Mouse (Mus musculus) limb, embryonic 11.5 days (tissue): ENCODE results near the gene Spata6. TPM values are rescaled to one million over a fixed set of nuclear protein-coding genes. Genes with fewer than 3 reads are reported as not detected.

Experiments
- ATAC-seq: fragments of 200-750 bp; cut with Nextera tagmentation; 2 replicates; pipeline ENCODE4 v1.8.0; 2017; ENCODE audit warnings: low read depth; ENCODE audit not compliant: insufficient number of reproducible peaks, low FRiP score, low TSS enrichment
- DNase-seq: peaks from one replicate; pipeline ENCODE4 v3.0.0-alpha.2; 2015; ENCODE audit warnings: low spot score
- H3K27ac ChIP-seq: fragments of 300-500 bp; sonication (generic); replicated peaks from 2 replicates; pipeline ENCODE4 v1.5.1; 2014; ENCODE audit warnings: low read depth, mild to moderate bottlenecking, low read length
- H3K27me3 ChIP-seq: fragments of 300-500 bp; sonication (generic); 2 replicates; pipeline ENCODE4 v1.6.1; 2014; ENCODE audit warnings: mild to moderate bottlenecking, low read length, mixed read lengths; ENCODE audit not compliant: control insufficient read depth, insufficient read depth
- H3K36me3 ChIP-seq: fragments of 300-500 bp; sonication (generic); 2 replicates; pipeline ENCODE4 v1.6.1; 2014; ENCODE audit warnings: mild to moderate bottlenecking, low read length, moderate library complexity, mixed read lengths; ENCODE audit not compliant: control insufficient read depth, insufficient read depth
- H3K4me1 ChIP-seq: fragments of 300-500 bp; sonication (generic); 2 replicates; pipeline ENCODE4 v1.6.1; 2014; ENCODE audit warnings: low read length, mixed read lengths; ENCODE audit not compliant: control insufficient read depth, insufficient read depth
- H3K4me2 ChIP-seq: fragments of 300-500 bp; sonication (generic); 2 replicates; pipeline ENCODE4 v1.6.1; 2014; ENCODE audit warnings: low read depth, mild to moderate bottlenecking, moderate library complexity; ENCODE audit not compliant: severe bottlenecking
- H3K4me3 ChIP-seq: fragments of 300-500 bp; sonication (generic); 2 replicates; pipeline ENCODE4 v1.5.1; 2014; ENCODE audit warnings: low read depth, low read length
- H3K9ac ChIP-seq: fragments of 300-500 bp; sonication (generic); 2 replicates; pipeline ENCODE4 v1.6.1; 2014; ENCODE audit warnings: mild to moderate bottlenecking, low read length
- H3K9me3 ChIP-seq: fragments of 300-500 bp; sonication (generic); 2 replicates; pipeline ENCODE4 v1.6.1; 2016; ENCODE audit warnings: low read length; ENCODE audit not compliant: control insufficient read depth
- WGBS: fragments of 180-500 bp; shearing (Covaris S2); extraction: QIAGEN DNeasy Blood & Tissue Kit; methylation state at CpG from one replicate; pipeline ENCODE4 v1.1.7; 2014; 5-methylcytosine and 5-hydroxymethylcytosine counted together
- polyA plus RNA-seq: library from polyadenylated mRNA; unstranded; fragments of >200 nt; fragmentation: Nextera tagmentation; extraction: Ambion mirVana; gene quantifications from 2 replicates; pipeline ENCODE4 v1.2.1, GENCODE M21; 2014

Spata6 gene
- polyA plus RNA-seq: 31.8 and 33.4 TPM in 2 replicates

DNA sequence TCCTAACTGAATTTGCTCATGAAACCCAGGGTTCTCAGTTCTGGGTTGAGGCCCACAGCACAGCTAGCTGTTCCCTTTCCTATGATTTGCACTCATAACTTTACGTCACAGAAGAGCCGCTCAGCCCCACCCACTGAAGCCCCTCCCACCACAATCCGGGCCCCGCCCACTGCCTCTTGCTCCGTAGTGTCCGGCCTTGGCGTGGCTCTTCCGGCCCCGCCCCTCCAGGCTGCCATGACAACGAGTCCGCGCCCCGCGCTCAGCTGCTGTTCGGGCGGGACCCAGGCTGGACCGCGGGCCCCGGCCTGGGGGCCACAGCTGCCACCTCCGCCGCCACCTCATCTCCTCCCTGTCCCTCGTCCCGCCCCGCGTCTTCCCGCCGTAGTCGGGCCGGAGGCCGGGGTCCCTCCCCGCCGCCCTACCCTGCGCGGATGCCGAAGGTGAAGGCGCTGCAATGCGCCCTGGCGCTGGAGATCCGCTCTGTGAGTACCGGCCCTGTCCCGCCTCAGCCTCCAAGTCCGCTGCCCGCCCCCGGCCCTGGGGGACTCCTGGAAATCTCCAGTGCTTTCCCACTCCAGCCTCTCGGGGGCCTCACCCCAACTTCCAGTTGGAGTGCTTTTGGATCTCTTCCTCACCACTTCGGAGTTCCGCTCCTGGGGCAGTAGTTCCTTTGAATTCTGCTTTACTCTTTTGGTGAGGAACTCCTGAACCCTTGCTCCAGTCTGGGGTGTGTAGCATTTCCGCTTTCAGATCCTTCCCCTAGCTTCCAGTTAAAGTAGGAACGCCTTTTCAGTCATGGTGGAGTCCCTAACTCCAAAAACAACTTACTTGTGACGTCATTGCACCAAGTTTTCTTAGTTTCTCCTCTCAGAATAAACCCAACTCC, at the start of gene Spata6:
TSS of gene Spata6 (plus strand) at position 209 of the 886 bp plus-strand sequence.
- H3K27me3 ChIP-seq: no peaks in the 10 kb centered on the region
- peak; percentile 93 for DNase-seq
- WGBS: under 1% methylated on average over 50 of the region's 50 CpGs

GRCm38 (mm10) chr4:111670566-111671421, 49.0 kb upstream of the Spata6 start:
- ATAC-seq: no peak; the same call in 1 of the 2 replicates

More for the DNA sequence above, at the start of gene Spata6:
- peak within 1 kb of the TSS; percentile 64 for H3K9ac ChIP-seq
- H3K27ac ChIP-seq: 0 out of 2 replicates have a peak within 1 kb of the TSS, but pooled peaks have one; percentile 51
- H3K4me3 ChIP-seq: peak within 1 kb of the TSS; percentile 85
- H3K9me3 ChIP-seq: no peaks in the 10 kb centered on the region
- 0 out of 2 replicates have a peak, but pooled peaks cover 2% of the 10 kb centered on the region for H3K4me1 ChIP-seq
- peak; percentile 97 for ATAC-seq
- H3K36me3 ChIP-seq: no peaks in the 10 kb centered on the region
- H3K4me2 ChIP-seq: peak within 1 kb of the TSS; percentile 70

DNA sequence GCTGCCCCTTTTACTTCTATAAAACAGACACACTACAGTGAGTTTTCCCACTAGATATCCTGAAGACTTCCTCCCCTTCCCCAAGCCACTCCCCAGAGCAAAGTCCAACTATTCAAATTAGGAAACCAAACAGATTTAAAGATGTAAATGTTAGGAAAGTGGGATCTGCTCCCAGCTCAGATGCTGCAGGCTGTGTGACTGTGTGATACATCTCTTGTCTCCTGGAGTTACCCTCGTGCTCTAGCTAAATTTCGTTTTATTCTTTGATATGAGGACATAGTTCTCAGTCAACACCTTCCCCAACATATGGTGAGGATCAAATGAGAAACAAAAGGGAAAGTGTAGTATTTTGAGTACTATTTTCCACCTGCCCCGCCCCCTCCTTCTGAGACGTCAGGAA, 48.3 kb upstream of the Spata6 start:
- no peaks in the 10 kb centered on the region for H3K36me3 ChIP-seq
- DNase-seq: no peak
- no peak overlapping the region for H3K4me3 ChIP-seq
- no peaks in the 10 kb centered on the region for H3K27me3 ChIP-seq
- no peak overlapping the region for H3K27ac ChIP-seq
- H3K9ac ChIP-seq: no peak overlapping the region
- no peaks in the 10 kb centered on the region for H3K4me1 ChIP-seq
- no peaks in the 10 kb centered on the region for H3K9me3 ChIP-seq
- WGBS: 52% methylated on average over 4 of the region's 4 CpGs
- H3K4me2 ChIP-seq: no peak overlapping the region
- no peak for ATAC-seq

More at GRCm38 (mm10) chr4:111670566-111671421, 49.0 kb upstream of the Spata6 start:
- no peaks in the 10 kb centered on the region for H3K4me1 ChIP-seq
- WGBS: 20% methylated on average over 12 of the region's 12 CpGs
- no peak for DNase-seq
- H3K9me3 ChIP-seq: no peaks in the 10 kb centered on the region
- H3K4me2 ChIP-seq: no peak overlapping the region
- no peak overlapping the region for H3K27ac ChIP-seq
- H3K4me3 ChIP-seq: no peak overlapping the region
- H3K9ac ChIP-seq: no peak overlapping the region
- H3K36me3 ChIP-seq: no peaks in the 10 kb centered on the region
- no peaks in the 10 kb centered on the region for H3K27me3 ChIP-seq

- Histone ChIP-seq H3K36me3 (no peaks in the 10 kb centered on the region), H3K27me3 (no peaks in the 10 kb centered on the region), H3K9me3 (no peaks in the 10 kb centered on the region), H3K4me2 (no peak overlapping the region), H3K27ac (no peak overlapping the region), H3K4me3 (no peak overlapping the region), H3K9ac (no peak overlapping the region), H3K4me1 (no peaks in the 10 kb centered on the region)
- DNase-seq: no peak
- no peak for ATAC-seq
These were observed 45.9 kb upstream of the Spata6 start for GRCm38 (mm10) chr4:111673904-111674303.

DNA sequence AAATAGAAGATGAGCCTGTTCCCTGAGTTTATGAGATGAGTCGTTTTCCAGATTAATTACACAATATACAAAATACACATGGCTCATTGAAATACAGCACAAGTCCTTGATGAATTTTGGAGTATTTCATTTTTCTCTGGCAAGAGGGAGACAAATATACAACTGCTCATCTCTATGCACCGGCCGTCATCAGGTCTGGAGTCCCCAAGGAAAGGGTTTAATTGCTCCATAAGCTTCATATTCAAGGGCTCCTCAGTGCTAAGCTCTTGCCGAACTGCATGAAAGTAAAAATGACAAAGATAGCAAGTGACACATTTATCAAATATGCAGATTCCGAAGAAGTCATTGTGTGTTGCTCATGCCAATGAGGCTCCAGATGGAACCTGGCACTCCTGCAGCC, 37.9 kb upstream of the Spata6 start:
- H3K27ac ChIP-seq: no peak overlapping the region
- DNase-seq (no peak), ATAC-seq (no peak)
- H3K9me3 ChIP-seq: no peaks in the 10 kb centered on the region
- no peak overlapping the region for H3K4me2 ChIP-seq
- H3K4me3 ChIP-seq: no peak overlapping the region
- no peak overlapping the region for H3K9ac ChIP-seq
- no peaks in the 10 kb centered on the region for H3K36me3 ChIP-seq
- no peaks in the 10 kb centered on the region for H3K27me3 ChIP-seq
- H3K4me1 ChIP-seq: no peaks in the 10 kb centered on the region
- WGBS: 86% methylated on average over 5 of the region's 5 CpGs

- Histone ChIP-seq H3K9ac (no peak overlapping the region), H3K27ac (no peak overlapping the region), H3K36me3 (no peaks in the 10 kb centered on the region), H3K9me3 (no peaks in the 10 kb centered on the region), H3K4me1 (no peaks in the 10 kb centered on the region), H3K27me3 (no peaks in the 10 kb centered on the region), H3K4me3 (no peak overlapping the region), H3K4me2 (no peak overlapping the region)
- DNase-seq (no peak), ATAC-seq (no peak)
- 83% methylated on average over 3 of the region's 3 CpGs for WGBS
These were observed 37.0 kb upstream of the Spata6 start for GRCm38 (mm10) chr4:111682793-111683192.

DNA sequence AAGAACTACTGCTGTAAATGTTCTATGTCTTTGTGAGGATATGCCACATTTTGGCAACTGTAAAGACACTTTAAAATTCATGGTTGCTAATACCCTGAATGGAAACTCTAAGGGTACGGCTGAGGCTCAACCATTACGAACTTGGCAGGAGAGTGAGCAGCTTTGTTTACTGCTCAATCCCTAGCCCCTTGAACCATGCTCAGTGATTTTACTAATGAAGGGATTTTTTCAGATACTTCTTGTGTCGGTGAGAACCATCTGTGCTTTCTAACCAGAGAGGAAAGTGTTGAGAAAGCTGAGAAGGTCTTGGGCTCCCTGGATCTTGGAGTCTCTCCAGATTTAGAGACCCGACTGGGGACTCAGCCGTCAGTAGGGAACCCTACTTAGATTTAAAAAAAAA, 35.9 kb upstream of the Spata6 start:
- Histone ChIP-seq H3K9ac (no peak overlapping the region), H3K4me1 (no peaks in the 10 kb centered on the region), H3K9me3 (no peaks in the 10 kb centered on the region), H3K27ac (no peak overlapping the region), H3K27me3 (no peaks in the 10 kb centered on the region), H3K4me3 (no peak overlapping the region), H3K4me2 (no peak overlapping the region), H3K36me3 (no peaks in the 10 kb centered on the region)
- DNase-seq: no peak
- no peak for ATAC-seq
- WGBS: 76% methylated on average over 5 of the region's 5 CpGs

GRCm38 (mm10) chr4:111685951-111686350, 33.8 kb upstream of the Spata6 start:
- H3K4me2 ChIP-seq: no peak overlapping the region
- no peak overlapping the region for H3K9ac ChIP-seq
- H3K27me3 ChIP-seq: no peaks in the 10 kb centered on the region
- ATAC-seq (no peak), DNase-seq (no peak)
- no peaks in the 10 kb centered on the region for H3K36me3 ChIP-seq
- no peaks in the 10 kb centered on the region for H3K9me3 ChIP-seq
- H3K4me3 ChIP-seq: no peak overlapping the region
- no peak overlapping the region for H3K27ac ChIP-seq
- H3K4me1 ChIP-seq: no peaks in the 10 kb centered on the region
- WGBS: 62% methylated on average over 2 of the region's 2 CpGs
